Mouse (Mus musculus) heart, adult 2 months (tissue): ENCODE results near the gene Ppp2r3d. TPM values are rescaled to one million over a fixed set of nuclear protein-coding genes. Genes with fewer than 3 reads are reported as not detected.

ENCODE experiments used
- DNase-seq, 2 experiments: peaks; one replicate each; pipeline ENCODE4 v3.0.0; 2021
- H3K27ac ChIP-seq: fragments of 200-600 bp; 2 replicates; pipeline ENCODE4 v1.8.1; 2022
- H3K27me3 ChIP-seq: fragments of 200-500 bp; 2 replicates; pipeline ENCODE4 v1.6.1; 2012; ENCODE audit warnings: mild to moderate bottlenecking, low read length, inconsistent platforms, mixed read lengths; ENCODE audit not compliant: control insufficient read depth, insufficient read depth
- H3K36me3 ChIP-seq: fragments of 200-500 bp; 2 replicates; pipeline ENCODE4 v1.6.1; 2012; ENCODE audit warnings: low read length, inconsistent platforms; ENCODE audit not compliant: control insufficient read depth, insufficient read depth
- H3K4me1 ChIP-seq: fragments of 200-500 bp; 2 replicates; pipeline ENCODE4 v1.6.1; 2011; ENCODE audit warnings: low read length; ENCODE audit not compliant: control insufficient read depth, insufficient read depth
- H3K4me3 ChIP-seq: fragments of 200-600 bp; 2 replicates; pipeline ENCODE4 v1.8.1; 2022
- H3K79me2 ChIP-seq: fragments of 200-500 bp; replicated peaks from 2 replicates; pipeline ENCODE4 v1.6.1; 2012; ENCODE audit warnings: mild to moderate bottlenecking, inconsistent platforms, low read length, moderate library complexity, mixed read lengths; ENCODE audit not compliant: control insufficient read depth, insufficient read depth
- H3K9ac ChIP-seq: fragments of 200-500 bp; 2 replicates; pipeline ENCODE4 v1.6.1; 2012; ENCODE audit warnings: low read depth, mild to moderate bottlenecking, control low read depth, inconsistent platforms, low read length, mixed read lengths
- CTCF ChIP-seq: fragments of 200-600 bp; IDR thresholded peaks from 2 replicates; pipeline ENCODE4 v1.8.1; 2022; ENCODE audit warnings: antibody characterized with exemption, mild to moderate bottlenecking, moderate library complexity
- EP300 ChIP-seq: fragments of 200-500 bp; IDR thresholded peaks from 2 replicates; pipeline ENCODE4 v1.6.1; 2011; ENCODE audit warnings: low read depth, low read length, control low read depth; ENCODE audit not compliant: insufficient read depth
- POLR2A ChIP-seq: fragments of 200-500 bp; IDR thresholded peaks from 2 replicates; pipeline ENCODE4 v1.6.1; 2011; ENCODE audit warnings: mild to moderate bottlenecking, low read depth, low read length, control low read depth; ENCODE audit not compliant: insufficient read depth
- WGBS: fragments of 180-500 bp; shearing (Covaris S2); methylation state at CpG from one replicate; pipeline ENCODE4 v1.1.7; 2018; 5-methylcytosine and 5-hydroxymethylcytosine counted together
- intact Hi-C: fragments of 180-260 bp; cut with DNase I; formaldehyde crosslinking; loops from one replicate; pipeline ENCODE4 v1.15.1; 2025
- polyA plus RNA-seq: library from polyadenylated mRNA; depleted of rRNA; stranded (reverse); fragments of >200 nt; gene quantifications from 2 replicates; pipeline ENCODE4 v1.2.3, GENCODE M21; 2012
- total RNA-seq, 2 experiments: library from RNA; stranded (reverse); gene quantifications; 2 replicates each; pipeline ENCODE4 v1.2.3; 2021

Ppp2r3d gene
- total and polyA plus RNA-seq, 3 experiments: 78.8 to 142 (median 90.7) TPM

DNA sequence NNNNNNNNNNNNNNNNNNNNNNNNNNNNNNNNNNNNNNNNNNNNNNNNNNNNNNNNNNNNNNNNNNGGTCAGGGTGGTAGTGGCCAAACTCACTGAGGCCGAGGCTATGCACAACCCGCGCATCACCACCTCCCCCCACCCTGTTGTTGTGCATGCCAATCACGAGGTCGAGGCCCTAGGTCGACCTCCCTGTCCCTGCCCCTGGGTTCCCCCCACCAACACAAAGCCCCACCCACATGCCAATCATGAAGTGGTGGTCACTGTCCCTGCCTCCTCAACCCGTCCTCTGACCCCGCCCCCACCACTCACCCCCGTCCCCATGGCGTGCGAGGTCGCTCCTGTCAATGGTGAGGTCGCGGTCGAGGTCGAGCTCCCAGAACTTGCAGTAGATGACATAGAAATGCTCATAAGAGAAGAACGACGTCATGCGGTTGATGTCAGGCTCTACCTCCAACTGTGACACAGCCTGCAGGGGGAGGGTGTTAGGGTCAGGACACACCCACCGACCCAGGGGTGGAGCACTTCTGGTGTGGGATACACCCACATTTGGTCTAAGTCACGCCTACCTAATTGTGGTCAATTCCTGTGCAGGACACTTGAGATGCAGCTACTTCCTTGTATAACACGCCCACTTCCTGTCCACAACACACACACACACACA lies 37.9 kb downstream of the Ppp2r3d start:
- no peaks in the 10 kb centered on the region for H3K27me3 ChIP-seq
- no peak overlapping the region for H3K27ac ChIP-seq
- no peak for TF ChIP-seq POLR2A
- no peak for TF ChIP-seq EP300
- no peak for TF ChIP-seq CTCF
- H3K36me3 ChIP-seq: no peaks in the 10 kb centered on the region
- no peak overlapping the region for H3K9ac ChIP-seq
- 94% methylated on average over 22 of the region's 22 CpGs for WGBS
- H3K79me2 ChIP-seq: no peaks in the 10 kb centered on the region
- peak in 1 of 2 experiments; percentile 19 for DNase-seq
- intact Hi-C loops: no loop called here
- no peak overlapping the region for H3K4me3 ChIP-seq
- no peaks in the 10 kb centered on the region for H3K4me1 ChIP-seq

DNA sequence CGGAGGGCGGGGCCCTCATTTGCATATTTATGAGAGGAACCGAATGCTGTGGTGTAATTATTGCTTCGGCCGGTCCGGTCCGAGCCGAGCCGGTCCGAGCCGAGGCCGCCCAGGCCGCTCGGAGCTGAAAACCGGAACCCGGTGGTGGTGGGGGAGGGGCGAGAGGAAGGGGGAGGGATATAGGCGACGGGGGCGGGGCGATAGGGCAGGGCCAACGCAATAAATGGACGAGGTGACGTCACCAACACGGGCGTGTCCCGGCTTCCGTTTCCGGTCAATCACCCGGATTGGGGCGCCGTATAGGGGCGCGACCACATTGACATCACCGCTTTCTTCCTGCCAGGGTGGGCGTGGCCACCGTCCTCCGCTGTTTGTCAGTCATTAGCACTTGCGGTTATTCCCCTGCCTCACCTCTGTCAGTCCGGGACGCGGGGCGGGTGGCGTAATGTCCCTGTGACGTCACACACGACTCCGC lies 51.2 kb downstream of the Ppp2r3d start:
- peak; percentile 93 for DNase-seq
- H3K4me3 ChIP-seq: peak overlapping the region; percentile 95
- no peaks in the 10 kb centered on the region for H3K79me2 ChIP-seq
- H3K27ac ChIP-seq: peak overlapping the region; percentile 100
- H3K36me3 ChIP-seq: no peaks in the 10 kb centered on the region
- WGBS: under 1% methylated on average over 47 of the region's 47 CpGs
- TF ChIP-seq CTCF (no peak), POLR2A (peak; percentile 75), EP300 (no peak; the same call in 1 of the 2 replicates)
- peak overlapping the region; percentile 77 for H3K9ac ChIP-seq
- intact Hi-C loops: loop anchor here (5.0 kb wide), 2 partner anchors 53 to 148 kb away; no protein-coding TSS in a partner anchor
- H3K27me3 ChIP-seq: no peaks in the 10 kb centered on the region
- H3K4me1 ChIP-seq: no peaks in the 10 kb centered on the region

DNA sequence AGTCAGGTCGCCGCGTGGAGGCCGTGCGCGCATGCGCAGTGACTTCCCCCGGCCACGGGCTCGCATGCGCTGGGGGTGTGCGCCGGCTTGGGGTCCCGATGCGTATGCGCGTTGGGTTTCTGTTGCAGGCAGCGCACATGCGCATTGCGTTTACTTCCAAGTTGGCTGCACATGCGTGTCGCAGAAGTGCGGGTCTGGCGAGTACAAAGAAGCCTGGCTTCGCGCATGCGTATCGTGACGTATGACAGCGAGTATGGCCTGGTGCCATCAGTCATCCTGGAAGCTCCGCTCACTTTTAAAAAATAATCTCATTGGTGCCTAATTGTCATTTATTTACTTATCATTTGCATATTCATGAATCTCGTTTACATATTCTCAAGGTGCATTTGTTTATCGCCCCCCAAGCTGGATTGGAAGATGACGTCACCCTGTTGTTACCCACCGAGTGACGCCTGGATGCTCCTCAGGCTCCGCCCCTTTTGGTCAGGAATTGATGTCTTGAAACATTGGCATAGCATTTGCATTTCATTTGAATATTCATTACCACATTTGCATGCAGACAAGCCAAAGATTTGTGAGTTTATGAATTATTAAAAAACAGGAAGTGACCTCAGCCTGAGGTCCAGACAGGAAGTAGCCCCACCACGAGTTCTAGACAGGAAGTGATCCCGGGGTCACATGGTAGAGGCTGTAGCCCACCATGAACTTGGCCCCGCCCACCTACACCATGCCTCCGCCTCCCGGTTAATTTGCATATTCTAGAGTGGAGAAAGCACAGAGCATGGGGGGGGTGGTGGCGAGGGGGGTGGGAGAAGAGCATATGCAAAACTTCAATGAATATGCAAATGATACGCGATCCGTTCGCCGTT lies 51.9 kb downstream of the Ppp2r3d start:
- peak; percentile 97 to 99 for DNase-seq
- peak overlapping the region; percentile 20 for H3K9ac ChIP-seq
- H3K79me2 ChIP-seq: no peaks in the 10 kb centered on the region
- WGBS: under 1% methylated on average over 48 of the region's 48 CpGs
- no peaks in the 10 kb centered on the region for H3K36me3 ChIP-seq
- peak overlapping the region; percentile 95 for H3K4me3 ChIP-seq
- intact Hi-C loops: loop anchor here (5.0 kb wide), 2 partner anchors 52 to 147 kb away; no protein-coding TSS in a partner anchor
- no peaks in the 10 kb centered on the region for H3K4me1 ChIP-seq
- H3K27ac ChIP-seq: peak overlapping the region; percentile 100
- TF ChIP-seq EP300 (peak; percentile 39), POLR2A (peak; percentile 30), CTCF (no peak)
- H3K27me3 ChIP-seq: no peaks in the 10 kb centered on the region

DNA sequence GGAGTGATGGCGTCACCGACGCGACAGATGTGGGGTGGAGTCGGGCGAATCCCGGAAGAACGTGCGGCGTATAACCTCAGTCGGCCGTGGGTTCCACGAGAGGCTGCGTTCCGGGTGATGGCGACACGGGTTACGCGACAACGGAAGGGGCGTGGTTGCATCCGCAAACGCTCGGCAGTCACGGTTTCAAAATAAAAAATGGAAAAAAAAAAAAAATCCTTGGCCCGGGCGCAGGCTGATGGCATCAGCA lies 52.5 kb downstream of the Ppp2r3d start:
- WGBS: under 1% methylated on average over 27 of the region's 27 CpGs
- no peaks in the 10 kb centered on the region for H3K79me2 ChIP-seq
- H3K27me3 ChIP-seq: no peaks in the 10 kb centered on the region
- intact Hi-C loops: no loop called here
- H3K27ac ChIP-seq: peak overlapping the region; percentile 100
- no peak for DNase-seq
- no peaks in the 10 kb centered on the region for H3K4me1 ChIP-seq
- TF ChIP-seq EP300 (no peak), POLR2A (0 out of 2 replicates have a peak, but pooled peaks have one; percentile 44)
- peak overlapping the region; percentile 95 for H3K4me3 ChIP-seq
- H3K36me3 ChIP-seq: no peaks in the 10 kb centered on the region
- H3K9ac ChIP-seq: peak overlapping the region; percentile 74

DNA sequence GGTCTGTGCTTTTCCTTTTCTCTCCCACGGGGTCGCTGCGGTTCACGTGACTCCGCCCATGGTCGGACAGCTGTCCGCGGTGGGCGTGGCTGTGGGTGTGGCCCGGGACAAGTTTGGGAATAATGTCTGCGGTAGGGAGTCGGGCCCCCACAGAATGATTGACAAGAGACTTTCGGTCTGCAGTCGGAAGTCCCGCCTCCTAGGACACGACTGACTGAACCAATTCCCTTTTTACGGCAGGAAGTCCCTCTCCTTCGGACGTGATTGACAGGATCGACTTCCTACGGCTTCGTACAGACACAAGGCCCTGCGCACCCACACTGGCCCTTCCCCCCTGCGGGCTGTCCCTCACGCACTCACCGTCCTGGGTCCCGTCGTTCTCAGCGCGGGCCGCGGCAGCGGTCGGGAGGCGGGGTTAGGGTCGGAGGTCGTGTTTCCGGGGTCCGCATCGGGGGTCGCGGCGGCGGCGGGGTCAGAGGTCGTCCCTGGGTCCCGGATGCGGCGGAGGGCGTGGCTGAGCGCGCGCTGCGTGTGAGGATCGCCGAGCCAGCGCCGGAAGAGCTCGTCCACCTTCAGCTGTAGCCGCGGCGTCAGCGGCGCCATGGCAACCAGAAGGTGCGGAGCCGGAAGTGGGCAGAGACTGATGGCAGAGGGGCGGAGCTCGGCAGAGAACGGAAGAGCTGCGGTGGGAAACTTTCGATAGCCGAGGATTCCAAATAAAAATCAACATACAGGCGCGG lies 53.0 kb downstream of the Ppp2r3d start:
- Histone ChIP-seq H3K4me3 (peak overlapping the region; percentile 95), H3K27ac (peak overlapping the region; percentile 100), H3K36me3 (no peaks in the 10 kb centered on the region), H3K9ac (peak overlapping the region; percentile 80), H3K4me1 (no peaks in the 10 kb centered on the region), H3K79me2 (no peaks in the 10 kb centered on the region), H3K27me3 (no peaks in the 10 kb centered on the region)
- peak; percentile 96 to 98 for DNase-seq
- TF ChIP-seq CTCF (no peak), EP300 (0 out of 2 replicates have a peak, but pooled peaks have one; percentile 8), POLR2A (peak; percentile 54; the same call in 1 of the 2 replicates)
- intact Hi-C loops: no loop called here
- under 1% methylated on average over 74 of the region's 74 CpGs for WGBS
